Mouse (Mus musculus): ENCODE measurements around the gene Tmco4. TPM values are rescaled to one million over a fixed set of nuclear protein-coding genes. Genes with fewer than 3 reads are reported as not detected.
A peak's percentile ranks its signal among the peaks of the same experiment; 100 is the strongest.
"Not testable (repeated sequence)": the region's sequence is repeated elsewhere in the genome, so short reads cannot be mapped to it uniquely, and the experiment has no call there.

Tmco4 gene
- total RNA-seq, 2 experiments from 2014 or later: 3.7 to 5.5 TPM

DNA sequence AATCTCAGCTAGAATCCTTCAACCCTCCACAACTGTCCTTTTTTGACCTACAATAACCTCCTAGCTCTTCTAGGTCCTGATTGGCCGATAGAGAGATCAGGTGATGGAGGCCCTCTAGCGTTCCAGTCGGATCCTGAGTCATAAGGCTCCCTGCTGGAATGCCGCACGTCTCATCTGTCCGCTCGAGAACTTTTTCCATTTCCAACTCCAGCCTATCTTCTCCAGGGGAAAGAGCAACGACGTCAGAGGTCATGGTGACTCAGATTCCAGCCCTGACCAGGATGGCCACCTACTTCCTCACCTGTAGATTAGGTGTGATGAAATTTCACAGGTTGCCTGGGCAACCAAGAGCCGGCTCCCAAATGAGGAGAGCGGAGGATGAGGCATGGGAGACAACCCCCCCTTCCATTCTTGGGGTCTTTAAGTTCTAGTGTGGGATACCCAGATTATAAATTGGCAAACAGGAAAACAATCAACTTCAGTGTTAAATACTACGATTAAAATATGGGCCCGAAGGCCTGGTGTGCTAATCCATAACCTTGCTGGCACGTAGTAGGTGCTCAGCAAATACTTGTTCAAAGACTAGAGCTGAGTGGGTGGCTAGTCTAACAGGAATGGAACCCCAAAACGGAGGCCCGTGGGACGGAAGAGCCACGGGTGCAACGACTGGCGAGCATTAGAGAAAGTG, 405 bp upstream of the Tmco4 start:
- DNase-seq (ENCODE audit: low spot score in 2 of 2): peak in 1 of 2 experiments; percentile 59

DNA sequence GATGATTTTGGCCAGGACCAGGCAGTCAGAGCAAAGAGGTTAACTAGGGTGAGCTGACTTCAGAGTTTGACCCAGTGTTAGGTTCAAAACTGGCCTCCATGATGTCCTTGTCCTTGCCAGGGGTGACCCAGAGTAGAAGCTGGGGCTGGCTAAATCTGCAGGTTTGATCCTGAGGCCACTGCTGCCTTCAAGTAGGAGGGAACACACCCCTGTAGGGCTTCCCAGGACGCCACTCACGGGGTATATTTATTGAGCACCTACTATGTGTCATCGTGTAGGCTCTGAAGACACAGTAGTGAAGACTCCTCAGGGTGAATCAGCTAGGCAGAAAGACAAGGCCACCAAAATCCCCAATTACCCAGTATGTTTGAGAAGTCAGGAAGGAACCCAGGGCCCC, 1.0 kb downstream of the Tmco4 start:
- no peak for DNase-seq (ENCODE audit: low spot score in 2 of 2)

DNA sequence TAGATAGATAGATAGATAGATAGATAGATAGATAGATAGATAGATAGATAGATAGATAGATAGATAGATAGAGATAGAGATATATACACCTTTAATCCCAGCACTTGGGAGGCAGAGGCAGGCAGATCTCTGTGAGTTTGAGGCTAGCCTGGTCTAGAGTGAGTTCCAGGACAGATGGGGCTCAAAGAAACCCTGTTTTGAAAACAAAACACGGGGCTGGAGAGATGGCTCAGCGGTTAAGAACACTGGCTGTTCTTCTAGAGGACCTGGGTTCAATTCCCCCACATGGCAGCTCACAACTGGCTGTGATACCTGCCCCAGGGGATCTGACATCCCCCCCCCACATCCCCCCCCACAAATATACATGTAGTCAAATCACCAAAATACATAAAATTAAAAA, 1.9 kb downstream of the Tmco4 start:
- not testable (repeated sequence) for DNase-seq (ENCODE audit: low spot score in 2 of 2)

DNA sequence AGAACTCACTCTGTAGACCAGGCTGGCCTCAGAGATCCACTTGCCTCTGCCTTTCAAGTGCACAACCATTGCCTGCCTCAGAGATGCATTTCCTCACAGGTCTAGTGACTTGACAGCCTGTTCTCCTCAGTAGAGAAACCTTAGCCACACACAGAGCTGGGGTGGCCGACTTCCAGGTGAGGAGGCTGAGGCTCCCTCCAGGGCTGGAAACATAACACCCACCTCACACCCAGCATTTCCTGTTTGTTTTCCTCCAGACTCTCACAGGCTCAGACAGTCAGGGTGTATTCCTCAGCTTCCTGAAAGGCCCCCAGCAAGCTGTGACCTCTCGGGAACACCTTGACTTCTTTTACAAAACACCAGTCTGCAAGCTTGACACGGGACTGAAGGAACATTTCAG, 2.5 kb downstream of the Tmco4 start:
- no peak for DNase-seq (ENCODE audit: low spot score in 2 of 2)

DNA sequence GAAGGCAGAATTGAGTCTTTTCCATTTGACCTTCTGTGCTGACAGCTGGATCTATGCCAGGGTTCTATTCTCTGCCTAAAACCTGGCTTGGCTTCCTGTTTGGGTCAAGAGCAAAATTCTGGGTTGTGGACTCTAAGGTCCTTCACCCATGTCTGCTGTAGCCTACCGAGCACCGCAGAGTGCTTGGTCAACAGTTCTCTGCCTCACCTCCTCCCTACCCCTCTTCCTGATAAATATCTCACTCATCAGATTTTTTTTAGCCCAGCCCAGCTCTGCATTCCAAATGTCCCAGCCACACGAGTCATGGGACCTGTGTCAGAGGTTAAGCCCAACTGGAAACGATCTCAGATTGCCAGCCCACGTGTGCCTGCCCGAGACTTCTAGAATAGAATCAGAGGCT, 3.4 kb downstream of the Tmco4 start:
- DNase-seq (ENCODE audit: low spot score in 2 of 2): no peak

DNA sequence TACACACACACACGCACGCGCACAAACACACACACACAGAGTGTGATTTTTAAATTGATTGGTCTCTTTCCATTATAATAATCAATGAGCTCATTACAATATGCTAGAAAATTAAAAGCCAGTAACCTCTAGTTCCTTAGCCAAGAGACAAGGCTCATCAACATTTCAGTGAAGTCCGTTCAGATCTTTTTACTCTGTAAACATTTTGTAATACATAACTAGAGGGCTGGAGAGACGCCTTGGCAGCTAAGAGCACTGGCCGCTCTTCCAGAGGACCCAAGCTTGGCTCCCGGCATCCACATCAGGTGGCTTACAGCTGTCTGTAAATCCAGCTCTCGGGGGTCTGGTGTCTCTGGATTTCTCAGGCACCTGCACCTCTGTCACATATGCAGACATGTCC, 7.3 kb downstream of the Tmco4 start:
- DNase-seq (ENCODE audit: low spot score in 2 of 2): no peak

DNA sequence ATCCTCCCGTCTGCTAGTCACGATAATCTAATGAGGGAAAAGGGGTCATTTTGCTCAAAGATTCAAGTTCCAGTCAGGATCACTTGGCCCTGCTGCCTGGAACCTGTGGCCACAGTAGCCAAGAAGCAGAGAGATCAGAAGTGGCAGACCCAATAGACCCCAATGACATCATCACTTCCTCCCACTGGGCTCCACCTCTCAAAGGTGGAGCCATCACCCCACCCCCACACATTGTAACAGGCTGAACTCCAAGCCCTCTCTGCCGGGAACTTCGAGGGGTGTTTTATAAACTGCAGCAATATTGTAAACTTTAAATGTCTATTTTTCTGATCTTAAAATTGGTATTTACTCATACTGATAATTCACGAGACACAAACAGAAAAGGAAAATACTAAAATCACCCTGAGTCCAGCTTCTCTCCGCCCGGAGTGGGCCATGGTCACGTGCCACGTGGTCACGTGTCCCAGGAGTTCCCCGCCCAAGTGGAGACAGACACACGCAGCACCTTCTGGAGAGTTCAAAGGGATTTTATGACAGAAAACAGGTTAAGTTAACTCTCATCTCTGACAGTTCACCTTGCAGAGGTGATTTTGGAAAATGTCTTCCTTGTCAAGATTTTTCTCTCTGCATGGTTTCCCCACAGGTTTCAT, 8.2 kb downstream of the Tmco4 start:
- no peak for DNase-seq (ENCODE audit: low spot score in 2 of 2)

DNA sequence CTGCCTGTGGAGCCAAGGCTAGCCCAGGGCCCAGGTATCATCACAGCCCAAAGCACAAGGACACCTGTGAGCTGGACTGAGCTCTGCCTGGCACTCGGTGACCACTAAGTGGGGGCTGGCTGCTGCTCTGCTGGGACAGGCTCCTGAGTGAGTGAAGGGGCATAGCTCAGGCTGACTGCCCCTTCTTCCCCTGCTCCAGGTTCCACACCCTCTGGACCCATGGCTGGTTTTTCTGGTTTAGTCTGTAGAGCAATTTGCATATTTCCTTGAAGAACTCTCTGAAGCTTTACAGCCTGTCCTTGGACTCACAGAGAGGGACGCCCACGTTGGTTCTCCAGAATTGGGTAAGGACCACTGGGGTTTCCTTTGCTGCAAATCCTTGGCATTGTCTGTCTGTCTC, 10.7 kb downstream of the Tmco4 start:
- no peak for DNase-seq (ENCODE audit: low spot score in 2 of 2)

DNA sequence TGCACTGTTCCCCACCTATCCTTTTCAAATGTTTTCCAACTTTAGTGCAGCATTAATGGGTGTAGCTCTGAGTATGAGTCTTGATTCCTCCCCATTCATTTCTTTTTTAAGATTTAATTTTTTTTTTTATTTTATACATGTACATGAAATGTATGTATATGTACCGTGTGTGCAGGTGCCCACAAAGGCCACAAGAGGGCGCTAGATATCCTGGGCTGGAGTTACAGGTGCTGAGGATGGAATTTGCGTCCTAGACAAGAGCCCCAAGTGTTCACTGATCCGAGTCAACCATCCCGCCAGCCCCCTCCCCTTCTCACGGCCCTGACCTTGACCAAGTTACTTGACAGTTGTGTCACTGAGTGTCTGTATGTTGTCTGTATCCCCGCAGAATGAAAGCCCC, 12.1 kb downstream of the Tmco4 start:
- DNase-seq (ENCODE audit: low spot score in 2 of 2): no peak

DNA sequence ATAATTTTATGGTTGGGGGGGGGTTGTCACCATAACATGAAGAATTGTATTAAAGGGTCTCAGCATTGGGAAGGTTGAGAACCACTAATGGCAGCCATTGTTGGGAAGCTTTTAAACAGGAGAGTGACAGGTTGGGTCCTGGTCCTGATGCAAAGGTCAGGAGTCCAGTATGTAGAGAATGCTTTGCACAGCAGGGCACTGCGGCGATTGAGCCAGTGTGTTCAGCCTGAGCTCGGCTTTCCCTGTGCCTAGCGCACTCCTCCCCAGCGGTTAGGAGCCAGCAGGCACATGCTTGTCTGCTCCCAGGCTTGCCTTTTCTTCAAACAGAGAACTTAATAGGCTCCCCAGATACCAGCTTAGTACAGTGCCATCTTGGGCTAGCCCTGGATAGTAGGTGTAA, 13.6 kb downstream of the Tmco4 start:
- no peak for DNase-seq (ENCODE audit: low spot score in 2 of 2)

DNA sequence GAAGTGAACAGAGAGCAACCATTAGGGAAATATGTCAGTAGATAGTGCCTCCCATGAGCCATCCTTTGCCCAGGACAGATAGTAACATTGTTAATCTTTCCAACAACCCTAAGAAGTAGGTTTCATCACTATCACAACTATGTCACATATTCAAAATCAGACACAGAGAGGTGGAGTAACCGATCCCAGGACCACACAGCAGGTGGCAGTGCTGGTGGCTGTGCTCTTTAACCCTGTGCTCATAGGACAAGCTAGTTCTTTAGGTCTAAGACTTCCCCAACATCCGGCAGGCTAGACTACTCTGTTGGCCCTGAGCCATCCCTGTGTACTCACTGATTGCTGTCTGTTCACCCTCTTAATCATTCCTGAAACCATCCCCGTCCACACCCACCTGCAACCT, 21.7 kb downstream of the Tmco4 start:
- no peak for DNase-seq (ENCODE audit: low spot score in 2 of 2)

DNA sequence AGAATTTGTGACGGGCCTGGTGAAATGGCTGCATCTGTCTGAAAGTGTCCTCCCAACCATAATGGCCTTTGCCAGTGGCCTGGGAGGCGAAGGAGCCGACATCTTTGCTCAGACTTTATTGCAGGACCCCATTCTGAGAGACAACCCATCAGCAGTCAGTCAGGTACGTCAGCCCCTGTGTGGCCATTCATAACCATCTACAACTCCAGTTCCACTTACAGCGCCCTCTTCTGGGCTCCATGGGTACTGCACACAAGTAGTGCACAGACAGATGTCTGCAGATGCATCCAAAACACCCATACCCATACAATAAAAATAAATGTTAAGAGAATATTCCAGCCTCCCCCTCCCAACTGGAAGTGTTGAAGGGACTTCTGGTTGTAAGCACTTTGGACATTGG, 23.7 kb downstream of the Tmco4 start:
- DNase-seq (ENCODE audit: low spot score in 2 of 2): no peak

DNA sequence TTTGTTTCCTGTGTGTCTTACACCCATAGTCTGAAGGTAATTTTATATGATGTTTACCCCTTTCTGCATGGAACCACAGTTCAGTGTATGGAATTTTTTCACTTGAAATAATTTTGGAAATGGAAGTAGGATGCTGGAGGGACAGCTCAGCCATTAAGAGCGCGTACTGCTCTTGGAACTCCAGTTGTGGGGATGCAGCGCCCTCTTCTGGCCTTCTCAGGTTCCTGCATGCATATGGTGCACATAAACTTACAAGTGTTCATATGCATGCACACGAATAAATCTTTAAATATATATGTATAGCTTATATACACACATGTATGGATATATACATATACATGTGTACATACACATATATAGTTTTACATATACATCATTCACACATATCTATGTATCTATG, 24.4 kb downstream of the Tmco4 start:
- no peak for DNase-seq (ENCODE audit: low spot score in 2 of 2)

DNA sequence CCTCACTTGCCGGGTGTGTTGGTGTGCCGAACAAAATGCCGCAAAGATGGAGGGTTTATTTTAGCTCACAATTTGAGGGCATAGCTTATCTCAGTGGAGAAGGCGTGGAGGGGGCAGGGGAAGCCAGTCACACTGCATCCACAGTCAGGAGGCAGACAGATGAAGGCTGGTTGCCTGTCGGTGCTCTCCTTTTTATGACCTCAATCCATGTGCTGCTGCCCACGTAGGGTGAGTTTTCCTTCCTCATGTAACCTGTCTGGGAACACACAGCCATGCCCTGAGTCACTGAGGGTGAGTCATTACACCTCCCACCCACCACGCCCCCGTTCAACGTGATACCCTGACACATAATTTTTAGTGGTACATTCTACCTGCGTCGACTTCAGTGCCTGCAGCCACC, 25.9 kb downstream of the Tmco4 start:
- DNase-seq (ENCODE audit: low spot score in 2 of 2): no peak

DNA sequence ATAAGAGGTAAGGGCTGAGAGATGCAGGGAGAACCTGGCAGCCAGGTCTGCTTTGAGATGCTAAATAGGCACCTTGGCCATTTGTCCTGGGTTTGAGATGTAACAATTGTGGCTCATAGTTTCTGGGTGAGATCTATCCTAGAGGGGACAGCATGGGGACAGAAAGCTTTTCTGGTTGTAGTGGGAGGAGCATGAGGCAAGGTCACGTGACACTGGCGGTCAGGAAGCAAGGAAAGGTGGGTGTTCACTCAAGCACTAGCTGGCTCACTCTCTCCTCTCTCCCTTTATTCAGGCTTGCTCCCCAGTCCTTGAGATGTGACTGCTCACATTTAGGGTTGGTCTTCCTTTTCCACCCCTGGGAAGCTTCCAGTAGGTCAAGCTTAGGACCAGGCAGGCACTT, 28.3 kb downstream of the Tmco4 start:
- no peak for DNase-seq (ENCODE audit: low spot score in 2 of 2)

DNA sequence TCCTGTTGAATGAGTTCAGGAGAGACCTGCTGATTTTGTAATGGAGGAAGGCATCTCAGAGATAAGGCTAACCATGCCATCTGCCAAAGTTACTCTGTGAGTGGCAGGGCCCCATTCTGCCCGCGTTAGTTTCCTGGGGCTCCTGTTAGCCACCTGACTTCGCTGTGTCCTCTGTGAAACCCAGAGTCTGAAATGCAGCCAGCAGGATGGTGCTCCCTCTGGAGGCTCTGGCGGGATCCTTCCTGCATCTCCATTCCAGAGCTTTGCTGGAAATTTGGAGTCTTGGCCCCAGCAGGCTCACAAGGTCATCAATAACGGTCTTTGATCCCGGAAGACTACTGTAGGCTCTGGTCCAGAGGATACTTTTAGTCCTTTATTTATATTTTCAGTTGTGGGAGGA, 28.7 kb downstream of the Tmco4 start:
- DNase-seq (ENCODE audit: low spot score in 2 of 2): no peak

DNA sequence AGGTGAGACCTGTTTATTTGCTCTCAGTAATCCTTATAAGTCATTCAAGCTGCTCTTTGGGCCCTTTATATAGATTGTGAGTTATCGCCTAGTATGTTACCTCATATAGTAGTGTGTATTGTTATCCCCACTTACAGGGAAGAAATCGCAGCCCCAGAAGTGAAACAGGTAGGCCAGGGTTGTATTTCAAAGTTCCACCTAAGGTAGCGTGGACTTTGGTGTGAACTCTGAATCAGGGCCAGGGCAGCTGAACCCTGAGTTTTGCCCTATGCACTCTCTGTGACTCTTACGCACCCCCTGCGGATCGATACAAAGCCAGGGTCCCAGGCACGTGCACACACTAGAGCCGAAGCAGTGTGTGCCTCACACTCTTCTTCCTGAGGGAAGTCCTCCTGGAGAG, 31.4 kb downstream of the Tmco4 start:
- no peak for DNase-seq (ENCODE audit: low spot score in 2 of 2)

DNA sequence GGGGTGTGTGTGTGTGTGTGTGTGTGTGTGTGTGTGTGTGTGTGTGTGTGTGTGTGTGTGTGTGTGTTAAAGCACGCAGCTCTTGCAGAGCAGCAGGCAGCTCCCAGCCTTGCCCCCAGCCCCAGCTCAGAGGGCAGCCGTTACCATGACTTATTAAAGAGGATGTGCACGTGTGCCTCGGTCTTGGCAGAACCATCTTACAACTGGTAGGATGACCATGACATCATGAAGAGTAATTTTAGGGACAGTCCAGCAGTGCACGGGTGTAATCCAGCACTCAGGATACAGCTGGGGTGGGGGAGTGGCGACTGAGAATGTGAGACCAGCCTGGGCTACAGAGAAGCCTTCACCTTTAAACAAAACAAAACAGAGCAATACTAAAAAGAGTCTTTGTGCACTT, 32.5 kb downstream of the Tmco4 start:
- DNase-seq (ENCODE audit: low spot score in 2 of 2): no peak

DNA sequence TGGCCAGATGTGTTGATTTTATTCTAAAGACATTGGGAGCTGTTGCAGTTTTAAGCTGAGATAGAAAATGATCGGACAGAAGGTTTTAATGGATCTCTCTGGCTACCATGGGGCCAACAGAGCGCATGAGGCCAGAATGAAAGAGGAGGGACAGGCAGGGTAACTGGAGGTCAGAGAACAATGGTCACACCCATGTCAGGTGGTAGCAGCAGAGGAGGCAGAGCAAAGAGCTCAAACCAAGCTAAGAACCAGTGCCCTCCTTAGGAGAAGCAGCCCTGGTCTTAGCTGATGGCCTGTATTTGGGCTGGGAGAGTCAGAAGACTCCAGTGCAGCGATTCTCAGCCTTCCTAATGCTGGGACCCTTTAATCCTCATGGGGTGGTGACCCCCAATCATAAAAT, 34.7 kb downstream of the Tmco4 start:
- DNase-seq (ENCODE audit: low spot score in 2 of 2): no peak

DNA sequence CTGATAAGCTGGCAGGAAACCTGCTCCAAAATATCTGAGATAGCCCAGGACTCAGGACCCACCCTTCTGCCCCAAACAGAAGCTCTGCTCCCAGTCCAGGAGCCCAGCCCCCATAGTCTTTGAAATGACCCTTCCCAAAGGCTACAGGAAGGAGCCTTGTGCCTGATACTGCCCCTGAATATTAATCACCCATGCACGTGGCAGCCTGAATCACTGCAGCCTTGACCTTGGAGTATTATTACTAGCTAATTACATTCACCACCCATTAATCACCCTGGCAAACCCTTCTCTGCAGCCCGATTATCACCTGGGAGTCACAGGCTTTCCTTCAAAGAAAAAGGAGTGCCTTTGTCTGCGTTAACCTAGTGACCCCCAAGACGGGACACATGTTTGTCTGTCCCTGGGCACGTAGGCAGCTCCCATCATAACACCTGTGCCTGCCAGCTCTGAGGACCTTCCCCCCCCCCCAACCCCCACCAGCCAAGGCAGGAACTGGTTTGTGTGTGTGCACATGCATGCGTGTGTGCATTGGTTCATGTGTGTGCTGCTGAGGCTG, 35.4 kb downstream of the Tmco4 start:
- no peak for DNase-seq (ENCODE audit: low spot score in 2 of 2)

DNA sequence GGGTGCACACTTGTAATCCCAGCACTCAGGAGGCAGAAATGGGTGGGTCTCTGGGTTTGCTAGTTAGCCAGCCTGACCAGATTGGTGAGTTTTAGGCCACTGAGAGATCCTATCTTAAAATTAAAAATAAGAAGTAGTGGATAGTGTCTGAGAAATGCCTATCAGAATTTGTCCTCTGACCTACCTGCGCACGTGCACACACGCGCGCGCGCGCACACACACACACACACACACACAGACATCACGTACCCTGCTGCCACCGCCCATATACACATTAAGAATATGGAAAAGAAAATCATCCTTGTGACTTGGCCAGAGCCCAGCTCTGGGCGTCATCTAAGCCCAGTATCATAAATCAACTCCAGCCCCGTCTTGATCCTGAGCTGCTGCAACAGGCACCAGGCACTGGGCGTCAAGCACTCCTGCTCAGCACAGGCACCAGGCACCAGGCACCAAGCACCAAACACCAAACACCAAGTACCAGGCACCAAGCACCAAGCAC, 38.6 kb downstream of the Tmco4 start:
- DNase-seq (ENCODE audit: low spot score in 2 of 2): no peak

DNA sequence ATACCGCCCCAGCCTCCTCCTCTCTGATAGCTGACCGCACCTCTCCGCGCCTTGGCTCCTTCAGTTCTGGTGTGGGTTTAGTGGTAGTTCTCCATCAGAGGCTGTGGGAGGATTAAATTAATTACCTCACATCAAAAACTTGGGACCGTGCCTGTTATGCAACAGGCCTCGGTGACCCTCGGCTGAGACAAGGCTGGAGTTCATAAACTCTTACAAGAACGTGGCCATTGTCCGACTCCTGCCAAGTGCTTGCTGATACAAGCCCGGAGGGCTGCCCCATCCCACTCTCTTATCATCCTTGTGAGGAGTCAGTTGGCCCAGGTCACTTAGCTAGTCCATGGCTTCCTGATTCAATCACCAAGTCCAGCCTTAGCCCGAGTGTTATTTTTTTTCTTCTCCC, 40.6 kb downstream of the Tmco4 start:
- DNase-seq (ENCODE audit: low spot score in 2 of 2): no peak

DNA sequence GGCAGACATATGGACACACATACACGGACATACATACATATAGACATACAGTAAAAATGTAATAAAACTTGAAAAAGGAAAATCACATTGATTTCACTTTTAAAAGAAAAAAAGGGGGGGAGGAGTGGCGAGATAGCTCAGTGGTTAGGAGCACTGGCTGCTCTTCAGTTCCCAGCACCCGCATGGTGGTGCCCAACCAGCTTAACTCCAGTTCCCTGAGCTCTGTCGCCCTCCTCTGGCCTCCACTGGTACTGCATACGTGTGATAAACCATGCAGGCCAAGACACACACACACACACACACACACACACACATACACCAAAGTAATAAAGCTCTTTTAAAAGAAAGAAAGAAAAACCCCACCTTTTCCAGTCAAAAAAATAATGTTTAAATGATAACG, 42.1 kb downstream of the Tmco4 start:
- DNase-seq (ENCODE audit: low spot score in 2 of 2): no peak

Data from gastrocnemius, postnatal 4 days (tissue).